Mouse (Mus musculus) heart, postnatal 0 days (tissue): ENCODE measurements at regions not wholly inside any gene's neighbourhood (a gene's known extent, or its start where the extent isn't known, plus 50 kb on each side); places are given as distances from the start of the nearest gene placed in this dataset.

Experiments used
- CTCF ChIP-seq: IDR thresholded peaks from 2 replicates; pipeline ENCODE4 v1.5.1; 2016; ENCODE audit warnings: antibody characterized with exemption, control low read depth, low read depth
- EP300 ChIP-seq: IDR thresholded peaks from 2 replicates; pipeline ENCODE4 v1.6.1; 2016; ENCODE audit warnings: antibody characterized with exemption, low read depth

DNA sequence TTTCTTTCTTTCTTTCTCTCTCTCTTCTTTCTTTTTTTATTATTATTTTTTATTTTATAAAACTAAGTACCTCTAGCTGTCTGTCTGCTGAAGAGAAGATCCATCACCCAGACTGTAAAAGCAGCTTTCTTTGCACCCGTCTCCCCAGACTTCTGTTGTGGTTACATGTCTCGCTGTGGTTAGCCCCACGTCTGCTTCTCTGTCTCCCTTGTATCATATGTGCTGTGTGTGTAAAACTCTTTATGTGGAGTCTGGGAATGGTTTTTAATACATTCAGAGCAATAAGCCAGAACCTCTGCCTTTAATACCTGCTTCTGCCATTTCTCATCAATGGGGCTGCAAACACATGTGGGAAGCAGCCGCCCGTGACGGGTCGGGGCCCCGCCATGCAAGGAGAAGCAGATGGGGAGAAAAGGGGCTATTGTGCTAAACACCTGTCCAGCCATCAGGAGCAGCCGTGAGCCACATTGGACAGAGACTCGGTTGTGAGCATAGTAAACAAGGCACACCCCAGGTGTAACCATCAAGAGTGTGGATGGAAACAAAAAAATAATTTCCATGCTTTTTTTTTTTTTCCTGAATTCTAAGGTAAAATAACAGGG lies 216.0 kb upstream of the Srek1ip1 start:
- no peak for TF ChIP-seq CTCF
- TF ChIP-seq EP300: no peak
